Mouse (Mus musculus) embryonic facial prominence, embryonic 11.5 days (tissue): ENCODE measurements around the gene Art3. TPM values are rescaled to one million over a fixed set of nuclear protein-coding genes. Genes with fewer than 3 reads are reported as not detected.

Source experiments
- ATAC-seq: fragments of 200-750 bp; cut with Nextera tagmentation; replicated peaks from 2 replicates; pipeline ENCODE4 v1.8.0; 2017; ENCODE audit warnings: low read depth; ENCODE audit not compliant: insufficient number of reproducible peaks, low FRiP score, low TSS enrichment
- DNase-seq: peaks from one replicate; pipeline ENCODE4 v3.0.0-alpha.2; 2015; ENCODE audit warnings: low spot score
- H3K27ac ChIP-seq: fragments of 300-500 bp; sonication (generic); replicated peaks from 2 replicates; pipeline ENCODE4 v1.5.1; 2014; ENCODE audit warnings: mild to moderate bottlenecking, low read depth, low read length, control low read depth
- H3K27me3 ChIP-seq: fragments of 300-500 bp; sonication (generic); 2 replicates; pipeline ENCODE4 v1.6.1; 2014; ENCODE audit warnings: mild to moderate bottlenecking, low read length, moderate library complexity, mixed read lengths; ENCODE audit not compliant: control insufficient read depth, insufficient read depth
- H3K36me3 ChIP-seq: fragments of 300-500 bp; sonication (generic); replicated peaks from 2 replicates; pipeline ENCODE4 v1.6.1; 2014; ENCODE audit warnings: low read depth, mild to moderate bottlenecking, low read length, moderate library complexity, mixed read lengths; ENCODE audit not compliant: control insufficient read depth, insufficient read depth
- H3K4me1 ChIP-seq: fragments of 300-500 bp; sonication (generic); 2 replicates; pipeline ENCODE4 v1.6.1; 2014; ENCODE audit warnings: low read length, mixed read lengths; ENCODE audit not compliant: control insufficient read depth, insufficient read depth
- H3K4me2 ChIP-seq: fragments of 300-500 bp; sonication (generic); 2 replicates; pipeline ENCODE4 v1.6.1; 2014; ENCODE audit warnings: low read depth, mild to moderate bottlenecking, control low read depth, low read length, moderate library complexity
- H3K4me3 ChIP-seq: fragments of 300-500 bp; sonication (generic); 2 replicates; pipeline ENCODE4 v1.5.1; 2014; ENCODE audit warnings: low read depth, low read length, control low read depth
- H3K9ac ChIP-seq: fragments of 300-500 bp; sonication (generic); replicated peaks from 2 replicates; pipeline ENCODE4 v1.6.1; 2014; ENCODE audit warnings: mild to moderate bottlenecking, control low read depth, low read length
- H3K9me3 ChIP-seq: fragments of 300-500 bp; sonication (generic); replicated peaks from 2 replicates; pipeline ENCODE4 v1.6.1; 2016; ENCODE audit warnings: mild to moderate bottlenecking, low read length, inconsistent platforms, mixed read lengths; ENCODE audit not compliant: control insufficient read depth
- WGBS: fragments of 180-500 bp; shearing (Covaris S2); extraction: QIAGEN DNeasy Blood & Tissue Kit; methylation state at CpG from one replicate; pipeline ENCODE4 v1.1.7; 2014; 5-methylcytosine and 5-hydroxymethylcytosine counted together
- polyA plus RNA-seq: library from polyadenylated mRNA; unstranded; fragments of >200 nt; fragmentation: Nextera tagmentation; extraction: Ambion mirVana; gene quantifications from 2 replicates; pipeline ENCODE4 v1.2.1, GENCODE M21; 2014

Art3 gene
- polyA plus RNA-seq, 1 experiment from 2014 or later, result 1.4 TPM

DNA sequence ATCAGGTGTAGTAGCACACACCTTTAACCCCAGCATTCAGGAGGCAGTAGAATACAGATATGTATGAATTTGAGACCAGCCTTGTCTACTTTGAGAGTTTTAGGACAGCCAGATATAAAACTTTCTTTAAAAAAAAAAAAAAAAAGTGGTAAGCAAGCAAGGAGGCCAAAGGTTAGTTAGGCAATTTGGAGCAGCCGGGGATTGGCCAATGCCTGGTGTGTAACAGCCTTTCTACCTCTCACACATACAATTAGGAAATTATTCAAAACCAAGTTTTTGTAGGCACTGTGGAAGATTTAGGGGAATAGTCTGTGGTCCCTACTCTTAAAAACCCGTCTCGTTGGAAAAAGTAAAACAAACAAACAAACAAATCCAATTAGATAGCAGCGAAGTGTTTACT, 9.0 kb upstream of the Art3 start:
- Histone ChIP-seq H3K27ac (no peak overlapping the region), H3K9ac (no peak overlapping the region), H3K4me2 (no peak overlapping the region), H3K4me1 (no peaks in the 10 kb centered on the region), H3K27me3 (no peaks in the 10 kb centered on the region), H3K4me3 (no peak overlapping the region), H3K36me3 (no peaks in the 10 kb centered on the region), H3K9me3 (no peaks in the 10 kb centered on the region)
- WGBS, result 86% methylated on average over 4 of the region's 4 CpGs
- no peak for DNase-seq
- ATAC-seq, result no peak

DNA sequence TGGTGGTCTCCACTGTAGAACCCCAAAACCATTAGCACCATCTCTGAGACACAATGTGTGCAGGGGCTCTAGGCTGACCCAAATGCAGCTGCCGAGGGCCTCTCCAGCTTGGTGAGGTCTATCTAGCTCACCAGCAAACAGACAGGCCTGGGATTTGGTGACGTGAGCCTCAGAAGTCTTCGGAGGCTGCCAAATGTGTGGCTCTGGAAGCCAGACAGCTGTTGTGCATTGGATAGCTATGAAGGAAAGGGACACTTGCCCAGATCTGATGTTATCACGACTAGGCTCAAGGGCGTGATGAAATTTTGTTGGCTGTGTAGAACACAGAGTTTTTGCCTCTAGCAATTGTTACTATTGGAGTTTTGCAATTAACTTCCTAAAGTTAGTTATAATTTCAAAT, 8.4 kb upstream of the Art3 start:
- no peaks in the 10 kb centered on the region for H3K4me1 ChIP-seq
- no peak overlapping the region for H3K4me3 ChIP-seq
- no peak overlapping the region for H3K4me2 ChIP-seq
- 83% methylated on average over 5 of the region's 5 CpGs for WGBS
- DNase-seq (no peak), ATAC-seq (no peak)
- no peak overlapping the region for H3K27ac ChIP-seq
- no peak overlapping the region for H3K9ac ChIP-seq
- H3K27me3 ChIP-seq, result no peaks in the 10 kb centered on the region
- no peaks in the 10 kb centered on the region for H3K9me3 ChIP-seq
- H3K36me3 ChIP-seq, result no peaks in the 10 kb centered on the region

DNA sequence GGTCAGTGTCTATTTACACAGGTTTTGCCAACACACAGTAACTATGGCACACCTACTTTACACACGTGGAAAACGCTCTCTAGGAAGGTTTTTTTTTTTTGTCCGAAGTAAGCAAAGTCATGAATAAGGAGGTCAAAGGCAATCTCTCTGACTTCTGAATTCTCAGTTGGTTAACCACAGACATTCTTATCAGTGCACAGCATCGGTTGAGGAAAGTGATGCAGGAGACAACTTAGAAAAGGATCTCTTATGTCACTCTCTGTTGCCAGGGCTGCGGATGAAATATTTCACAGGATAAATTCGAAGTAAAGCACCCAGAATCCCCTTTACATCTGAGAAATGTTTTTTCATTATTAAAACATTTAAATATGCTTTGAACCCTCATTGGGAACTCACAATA, 4.3 kb upstream of the Art3 start:
- 83% methylated on average over 6 of the region's 6 CpGs for WGBS
- H3K4me1 ChIP-seq, result no peaks in the 10 kb centered on the region
- H3K36me3 ChIP-seq, result no peaks in the 10 kb centered on the region
- no peak overlapping the region for H3K27ac ChIP-seq
- no peak overlapping the region for H3K9ac ChIP-seq
- no peaks in the 10 kb centered on the region for H3K9me3 ChIP-seq
- H3K4me3 ChIP-seq, result no peak overlapping the region
- H3K4me2 ChIP-seq, result no peak overlapping the region
- ATAC-seq (no peak), DNase-seq (no peak)
- H3K27me3 ChIP-seq, result no peaks in the 10 kb centered on the region

DNA sequence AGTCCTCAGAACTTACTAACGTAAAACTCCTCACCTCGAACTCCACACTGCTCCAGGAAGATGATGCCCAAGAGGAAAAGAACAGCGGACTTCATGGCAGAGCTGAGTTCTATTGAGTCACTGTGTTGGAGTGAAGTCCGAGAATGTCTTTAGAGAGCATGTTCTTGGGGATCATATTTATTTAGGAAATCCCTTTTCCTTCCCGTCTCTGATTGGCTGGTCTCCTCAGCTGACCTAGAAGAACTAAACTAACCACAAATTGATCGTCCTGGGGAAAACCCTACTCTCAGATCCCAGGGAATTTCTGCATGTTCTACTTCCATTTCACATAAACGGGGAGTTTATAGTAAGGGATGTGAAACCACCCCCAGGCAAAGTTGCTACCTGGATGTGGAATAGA, 3.7 kb upstream of the Art3 start, which contains the start of gene Cxcl9:
TSS of gene Cxcl9 (minus strand) at position 151 of the 400 bp plus-strand sequence.
- H3K27ac ChIP-seq, result no peak within 1 kb of the TSS
- no peak within 1 kb of the TSS for H3K4me2 ChIP-seq
- H3K36me3 ChIP-seq, result no peaks in the 10 kb centered on the region
- no peak within 1 kb of the TSS for H3K9ac ChIP-seq
- DNase-seq (no peak), ATAC-seq (no peak)
- no peak within 1 kb of the TSS for H3K4me3 ChIP-seq
- H3K27me3 ChIP-seq, result no peaks in the 10 kb centered on the region
- 77% methylated on average over 7 of the region's 7 CpGs for WGBS
- H3K9me3 ChIP-seq, result no peaks in the 10 kb centered on the region
- H3K4me1 ChIP-seq, result no peaks in the 10 kb centered on the region

DNA sequence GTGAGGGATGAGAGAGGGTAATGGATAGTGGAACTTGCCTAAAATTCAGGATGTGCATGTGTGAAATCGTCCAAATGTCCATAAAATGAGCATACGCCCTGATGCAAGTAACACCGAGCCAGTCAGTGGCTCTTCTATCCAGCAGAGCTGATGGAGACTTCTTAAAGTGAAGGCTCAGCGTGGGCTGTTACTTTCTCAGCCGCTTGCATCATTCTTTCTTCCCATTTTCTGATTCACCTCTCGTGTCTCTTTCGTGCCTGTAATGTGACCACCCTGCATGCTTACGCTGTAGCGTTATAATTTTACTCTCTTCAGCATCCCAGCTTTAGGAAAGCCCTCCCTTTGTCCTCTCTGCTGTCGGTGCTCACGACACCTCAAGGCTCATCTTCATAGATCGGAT, 505 bp upstream of the Art3 start:
- Histone ChIP-seq H3K36me3 (no peaks in the 10 kb centered on the region), H3K4me1 (no peaks in the 10 kb centered on the region), H3K27ac (no peak overlapping the region), H3K27me3 (no peaks in the 10 kb centered on the region), H3K4me2 (no peak overlapping the region), H3K9ac (no peak overlapping the region), H3K4me3 (no peak overlapping the region), H3K9me3 (no peaks in the 10 kb centered on the region)
- ATAC-seq, result no peak
- WGBS, result 90% methylated on average over 12 of the region's 12 CpGs
- DNase-seq, result no peak

DNA sequence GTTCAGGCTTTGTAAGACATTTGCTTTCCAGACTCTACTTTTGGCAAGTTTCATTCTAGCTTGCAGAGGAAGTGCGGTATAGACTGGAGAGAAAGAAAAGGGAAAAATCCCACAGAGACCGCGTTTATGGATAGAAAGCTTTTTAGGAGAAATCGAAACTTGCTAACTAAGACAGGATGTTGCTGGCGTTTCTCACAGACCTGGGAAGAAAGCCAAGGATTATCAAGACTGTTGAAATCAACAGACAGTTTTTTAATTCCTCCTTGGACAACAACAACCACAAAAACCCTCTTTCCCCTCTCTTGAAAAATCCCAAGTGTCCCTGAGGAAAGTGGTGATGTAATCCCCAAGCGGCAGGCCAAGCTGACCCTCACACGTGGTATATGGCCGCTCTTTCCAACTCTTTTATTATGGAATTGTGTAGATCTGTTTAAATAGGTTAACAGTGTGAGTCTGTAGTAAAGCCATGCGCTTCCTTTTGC, 773 bp downstream of the Art3 start:
- WGBS, result 80% methylated on average over 9 of the region's 9 CpGs
- ATAC-seq, result no peak

DNA sequence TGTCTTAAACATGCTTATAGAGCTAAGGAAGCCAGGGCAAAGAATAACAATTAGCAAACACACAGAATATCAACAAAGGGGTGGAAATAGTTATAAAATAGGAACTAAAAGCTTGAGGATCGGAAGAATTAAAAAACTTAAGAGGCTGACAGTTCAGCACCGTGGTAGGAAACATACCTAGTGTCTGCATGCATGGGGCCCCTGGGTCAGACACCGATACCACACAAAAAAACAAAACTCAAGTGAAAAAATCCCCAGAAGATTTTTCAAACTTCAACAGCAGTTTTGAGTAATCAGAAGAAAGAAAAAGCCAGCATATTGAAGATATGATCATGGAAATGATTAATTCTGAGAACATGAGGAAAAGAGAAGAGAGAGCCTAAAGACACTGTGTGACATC, 5.1 kb downstream of the Art3 start:
- H3K36me3 ChIP-seq, result no peaks in the 10 kb centered on the region
- no peak overlapping the region for H3K9ac ChIP-seq
- no peak for ATAC-seq
- no peaks in the 10 kb centered on the region for H3K9me3 ChIP-seq
- H3K27me3 ChIP-seq, result no peaks in the 10 kb centered on the region
- H3K4me3 ChIP-seq, result no peak overlapping the region
- no peak overlapping the region for H3K27ac ChIP-seq
- WGBS, result 82% methylated on average over 3 of the region's 3 CpGs
- no peak overlapping the region for H3K4me2 ChIP-seq
- no peaks in the 10 kb centered on the region for H3K4me1 ChIP-seq
- DNase-seq, result no peak

More for the DNA sequence above, 773 bp downstream of the Art3 start:
- H3K9ac ChIP-seq, result no peak overlapping the region
- H3K4me2 ChIP-seq, result no peak overlapping the region
- no peaks in the 10 kb centered on the region for H3K4me1 ChIP-seq
- no peak overlapping the region for H3K4me3 ChIP-seq
- DNase-seq, result no peak
- H3K9me3 ChIP-seq, result no peaks in the 10 kb centered on the region
- H3K27ac ChIP-seq, result no peak overlapping the region
- no peaks in the 10 kb centered on the region for H3K27me3 ChIP-seq
- no peaks in the 10 kb centered on the region for H3K36me3 ChIP-seq

DNA sequence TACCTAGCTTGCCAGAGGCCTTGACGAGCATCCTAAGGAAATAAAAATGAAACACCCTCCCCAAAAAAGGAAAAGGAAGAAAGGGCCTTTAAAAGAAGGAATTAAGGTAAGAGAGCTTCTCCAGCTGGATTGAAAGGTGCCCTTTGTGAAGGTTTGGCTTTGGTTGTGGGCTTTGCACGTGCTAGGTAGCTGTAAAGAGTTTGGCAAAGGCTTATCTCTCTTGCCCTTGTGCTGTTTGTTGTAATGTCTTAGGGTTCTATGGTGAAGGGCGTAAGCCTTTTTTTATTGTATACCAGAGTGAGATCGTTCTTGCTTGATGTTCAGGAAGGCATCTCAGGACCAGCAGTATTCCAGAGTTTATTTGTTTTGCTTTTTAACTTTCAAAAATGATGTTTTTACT, 9.0 kb downstream of the Art3 start:
- H3K4me2 ChIP-seq, result no peak overlapping the region
- WGBS, result 79% methylated on average over 4 of the region's 4 CpGs
- DNase-seq (no peak), ATAC-seq (no peak)
- H3K9me3 ChIP-seq, result no peaks in the 10 kb centered on the region
- no peaks in the 10 kb centered on the region for H3K4me1 ChIP-seq
- H3K27me3 ChIP-seq, result no peaks in the 10 kb centered on the region
- H3K27ac ChIP-seq, result no peak overlapping the region
- no peak overlapping the region for H3K9ac ChIP-seq
- no peaks in the 10 kb centered on the region for H3K36me3 ChIP-seq
- H3K4me3 ChIP-seq, result no peak overlapping the region
